Mouse (Mus musculus) liver, embryonic 11.5 days (tissue): ENCODE data around the gene Armc9. TPM values are rescaled to one million over a fixed set of nuclear protein-coding genes. Genes with fewer than 3 reads are reported as not detected.
A peak's percentile ranks its signal among the peaks of the same experiment; 100 is the strongest.

Experiments used
- ATAC-seq: fragments of 200-750 bp; cut with Nextera tagmentation; replicated peaks from 2 replicates; pipeline ENCODE4 v1.8.0; 2017; ENCODE audit warnings: moderate number of reproducible peaks, mild to moderate bottlenecking, moderate TSS enrichment, moderate library complexity; ENCODE audit not compliant: low FRiP score
- DNase-seq: peaks from one replicate; pipeline ENCODE4 v3.0.0-alpha.2; 2017; ENCODE audit warnings: low spot score
- H3K27ac ChIP-seq: fragments of 300-500 bp; sonication (generic); 2 replicates; pipeline ENCODE4 v1.5.1; 2014; ENCODE audit warnings: mild to moderate bottlenecking, low read depth, low read length, control low read depth
- H3K27me3 ChIP-seq: fragments of 300-500 bp; sonication (generic); replicated peaks from 2 replicates; pipeline ENCODE4 v1.6.1; 2014; ENCODE audit warnings: low read length, mixed read lengths; ENCODE audit not compliant: control insufficient read depth, insufficient read depth
- H3K36me3 ChIP-seq: fragments of 300-500 bp; sonication (generic); 2 replicates; pipeline ENCODE4 v1.6.1; 2014; ENCODE audit warnings: mild to moderate bottlenecking, low read length, moderate library complexity, mixed read lengths; ENCODE audit not compliant: control insufficient read depth, insufficient read depth
- H3K4me1 ChIP-seq: fragments of 300-500 bp; sonication (generic); replicated peaks from 2 replicates; pipeline ENCODE4 v1.6.1; 2014; ENCODE audit warnings: low read length, mixed read lengths; ENCODE audit not compliant: control insufficient read depth, insufficient read depth
- H3K4me2 ChIP-seq: fragments of 300-500 bp; sonication (generic); 2 replicates; pipeline ENCODE4 v1.6.1; 2014; ENCODE audit warnings: mild to moderate bottlenecking, control low read depth, moderate library complexity
- H3K4me3 ChIP-seq: fragments of 300-500 bp; sonication (generic); 2 replicates; pipeline ENCODE4 v1.5.1; 2014; ENCODE audit warnings: low read depth, low read length, control low read depth
- H3K9ac ChIP-seq: fragments of 300-500 bp; sonication (generic); 2 replicates; pipeline ENCODE4 v1.6.1; 2014; ENCODE audit warnings: low read depth, low read length, control low read depth
- H3K9me3 ChIP-seq: fragments of 300-500 bp; sonication (generic); 2 replicates; pipeline ENCODE4 v1.6.1; 2016; ENCODE audit warnings: low read length, inconsistent platforms, mixed read lengths; ENCODE audit not compliant: control insufficient read depth
- WGBS: fragments of 180-500 bp; shearing (Covaris S2); extraction: QIAGEN DNeasy Blood & Tissue Kit; methylation state at CpG from one replicate; pipeline ENCODE4 v1.1.7; 2014; 5-methylcytosine and 5-hydroxymethylcytosine counted together
- polyA plus RNA-seq: library from polyadenylated mRNA; unstranded; fragments of >200 nt; fragmentation: Nextera tagmentation; extraction: Ambion mirVana; gene quantifications from 2 replicates; pipeline ENCODE4 v1.2.1, GENCODE M21; 2014

The Armc9 gene
- polyA plus RNA-seq, 1 experiment from 2014 or later = 28.7 TPM

GRCm38 (mm10) chr1:86301221-86302091, 146.9 kb downstream of the Armc9 start:
- no peaks in the 10 kb centered on the region for H3K9me3 ChIP-seq
- H3K36me3 ChIP-seq = no peaks in the 10 kb centered on the region
- ATAC-seq (0 out of 2 replicates have a peak, but pooled peaks have one; percentile 27), DNase-seq (no peak)
- H3K27ac ChIP-seq = no peak overlapping the region
- H3K4me1 ChIP-seq = peaks cover 17% of the 10 kb centered on the region
- 47% methylated on average over 6 of the region's 6 CpGs for WGBS
- no peak overlapping the region for H3K4me2 ChIP-seq
- no peak overlapping the region for H3K4me3 ChIP-seq
- peaks cover 16% of the 10 kb centered on the region for H3K27me3 ChIP-seq
- H3K9ac ChIP-seq = no peak overlapping the region

GRCm38 (mm10) chr1:86302532-86302931, 148.0 kb downstream of the Armc9 start, which contains the start of gene B3gnt7:
Gene B3gnt7, plus strand, starts transcription at chr1:86302832.
- Histone ChIP-seq H3K27me3 (peaks cover 16% of the 10 kb centered on the region), H3K9me3 (no peaks in the 10 kb centered on the region), H3K27ac (0 out of 2 replicates have a peak within 1 kb of the TSS, but pooled peaks have one; percentile 27), H3K4me2 (peak within 1 kb of the TSS; percentile 97), H3K36me3 (no peaks in the 10 kb centered on the region), H3K9ac (peak within 1 kb of the TSS; percentile 61), H3K4me1 (peaks cover 17% of the 10 kb centered on the region), H3K4me3 (peak within 1 kb of the TSS; percentile 68)
- no peak for ATAC-seq
- WGBS = 45% methylated on average over 6 of the region's 6 CpGs
- DNase-seq = no peak

- H3K4me2 ChIP-seq = peak overlapping the region; percentile 97
- peaks cover 16% of the 10 kb centered on the region for H3K27me3 ChIP-seq
- under 1% methylated on average over 63 of the region's 65 CpGs for WGBS
- peak overlapping the region; percentile 61 for H3K9ac ChIP-seq
- 0 out of 2 replicates have a peak overlapping the region, but pooled peaks have one; percentile 27 for H3K27ac ChIP-seq
- no peaks in the 10 kb centered on the region for H3K36me3 ChIP-seq
- ATAC-seq = peak; percentile 72
- no peaks in the 10 kb centered on the region for H3K9me3 ChIP-seq
- peak overlapping the region; percentile 68 for H3K4me3 ChIP-seq
- DNase-seq = peak; percentile 78
- H3K4me1 ChIP-seq = peaks cover 15% of the 10 kb centered on the region
Observed at GRCm38 (mm10) chr1:86303063-86303872, 148.7 kb downstream of the Armc9 start.

- H3K9me3 ChIP-seq = no peaks in the 10 kb centered on the region
- DNase-seq (no peak), ATAC-seq (no peak)
- H3K4me3 ChIP-seq = peak overlapping the region; percentile 68
- peak overlapping the region; percentile 97 for H3K4me2 ChIP-seq
- H3K27ac ChIP-seq = no peak overlapping the region
- H3K27me3 ChIP-seq = peaks cover 16% of the 10 kb centered on the region
- no peaks in the 10 kb centered on the region for H3K36me3 ChIP-seq
- WGBS = 1% methylated on average over 16 of the region's 16 CpGs
- H3K4me1 ChIP-seq = peaks cover 11% of the 10 kb centered on the region; the same call in 1 of the 2 replicates
- H3K9ac ChIP-seq = peak overlapping the region; percentile 61
Observed at GRCm38 (mm10) chr1:86303873-86304250, 149.3 kb downstream of the Armc9 start.

GRCm38 (mm10) chr1:86306686-86307085, 152.1 kb downstream of the Armc9 start:
- ATAC-seq (no peak), DNase-seq (no peak)
- Histone ChIP-seq H3K9ac (no peak overlapping the region), H3K36me3 (no peaks in the 10 kb centered on the region), H3K4me1 (peaks cover 8% of the 10 kb centered on the region; the same call in 1 of the 2 replicates), H3K9me3 (no peaks in the 10 kb centered on the region), H3K4me3 (no peak overlapping the region), H3K27ac (no peak overlapping the region), H3K27me3 (peaks cover 16% of the 10 kb centered on the region), H3K4me2 (no peak overlapping the region)
- WGBS = 89% methylated on average over 3 of the region's 3 CpGs

- ATAC-seq (no peak), DNase-seq (no peak)
- no peak overlapping the region for H3K27ac ChIP-seq
- 81% methylated on average over 7 of the region's 7 CpGs for WGBS
- no peak overlapping the region for H3K4me2 ChIP-seq
- H3K27me3 ChIP-seq = peaks cover 15% of the 10 kb centered on the region
- no peaks in the 10 kb centered on the region for H3K36me3 ChIP-seq
- H3K4me3 ChIP-seq = no peak overlapping the region
- H3K9ac ChIP-seq = no peak overlapping the region
- peaks cover 8% of the 10 kb centered on the region; the same call in 1 of the 2 replicates for H3K4me1 ChIP-seq
- H3K9me3 ChIP-seq = no peaks in the 10 kb centered on the region
Observed at GRCm38 (mm10) chr1:86307177-86307762, 152.7 kb downstream of the Armc9 start.

GRCm38 (mm10) chr1:86307871-86308641, 153.5 kb downstream of the Armc9 start:
- DNase-seq = no peak
- Histone ChIP-seq H3K27ac (no peak overlapping the region), H3K9me3 (no peaks in the 10 kb centered on the region), H3K4me1 (peaks cover 4% of the 10 kb centered on the region; the same call in 1 of the 2 replicates), H3K27me3 (peaks cover 11% of the 10 kb centered on the region), H3K9ac (no peak overlapping the region), H3K36me3 (no peaks in the 10 kb centered on the region), H3K4me3 (no peak overlapping the region), H3K4me2 (no peak overlapping the region)
- 29% methylated on average over 4 of the region's 4 CpGs for WGBS
- no peak for ATAC-seq
